Mouse (Mus musculus): ENCODE data around the gene Bcat2.

- TF ChIP-seq CTCF (IDR thresholded peaks at IDR 0.05; ENCODE audit: low read depth, low read length), result no peak
- no peak for TF ChIP-seq GATA1 (IDR thresholded peaks at IDR 0.05; ENCODE audit: borderline replicate concordance, low read length)
Observed at GRCm38 (mm10) chr7:45551512-45551883, 18.5 kb upstream of the Bcat2 start.
